Mouse (Mus musculus) stomach, postnatal 0 days (tissue): ENCODE measurements around the gene Rell1.

Experiments
- CTCF ChIP-seq: IDR thresholded peaks from 2 replicates; pipeline ENCODE4 v1.5.1; 2016; ENCODE audit warnings: antibody characterized with exemption, low read depth, mild to moderate bottlenecking, moderate library complexity
- EP300 ChIP-seq: optimal IDR thresholded peaks from 2 replicates; pipeline ENCODE3; 2016; ENCODE audit warnings: antibody characterized with exemption

- TF ChIP-seq EP300 (no peak), CTCF (no peak)
Observed at GRCm38 (mm10) chr5:63965946-63966345, 2.8 kb downstream of the Rell1 start.
